Mouse (Mus musculus) hindbrain, embryonic 10.5 days (tissue): ENCODE results near the gene Ankrd12. TPM values are rescaled to one million over a fixed set of nuclear protein-coding genes. Genes with fewer than 3 reads are reported as not detected.
"Not testable (repeated sequence)": the region's sequence is repeated elsewhere in the genome, so short reads cannot be mapped to it uniquely, and the experiment has no call there.

ENCODE experiments used
- DNase-seq: peaks from one replicate; pipeline ENCODE4 v3.0.0-alpha.2; 2017; ENCODE audit warnings: low spot score
- H3K27ac ChIP-seq: fragments of 300-500 bp; sonication (generic); 2 replicates; pipeline ENCODE4 v1.5.1; 2016; ENCODE audit warnings: mild to moderate bottlenecking, moderate library complexity
- H3K27me3 ChIP-seq: fragments of 300-500 bp; sonication (generic); 2 replicates; pipeline ENCODE4 v1.6.1; 2016; ENCODE audit warnings: mild to moderate bottlenecking; ENCODE audit not compliant: poor library complexity, insufficient read depth, severe bottlenecking
- H3K36me3 ChIP-seq: fragments of 300-500 bp; sonication (generic); 2 replicates; pipeline ENCODE4 v1.6.1; 2016; ENCODE audit warnings: mild to moderate bottlenecking, moderate library complexity
- H3K4me1 ChIP-seq: fragments of 300-500 bp; sonication (generic); replicated peaks from 2 replicates; pipeline ENCODE4 v1.6.1; 2016; ENCODE audit warnings: mild to moderate bottlenecking
- H3K4me3 ChIP-seq: fragments of 300-500 bp; sonication (generic); 2 replicates; pipeline ENCODE4 v1.5.1; 2016; ENCODE audit warnings: mild to moderate bottlenecking, moderate library complexity
- H3K9me3 ChIP-seq: fragments of 300-500 bp; sonication (generic); 2 replicates; pipeline ENCODE4 v1.6.1; 2016; ENCODE audit warnings: mild to moderate bottlenecking, moderate library complexity
- WGBS: fragments of 180-500 bp; shearing (Covaris S2); methylation state at CpG from one replicate; pipeline ENCODE4 v1.1.7; 2016; 5-methylcytosine and 5-hydroxymethylcytosine counted together
- polyA plus RNA-seq: library from polyadenylated mRNA; unstranded; fragments of >200 nt; fragmentation: Nextera tagmentation; extraction: Ambion mirVana; gene quantifications from 2 replicates; pipeline ENCODE4 v1.2.1, GENCODE M21; 2016

Gene Ankrd12
- polyA plus RNA-seq, 1 experiment from 2014 or later, result 20.2 TPM

- Histone ChIP-seq H3K4me3 (no peak overlapping the region), H3K36me3 (0 out of 2 replicates have a peak, but pooled peaks cover 2% of the 10 kb centered on the region), H3K9me3 (no peaks in the 10 kb centered on the region), H3K27ac (no peak overlapping the region), H3K27me3 (peaks cover 18% of the 10 kb centered on the region; the same call in 1 of the 2 replicates), H3K4me1 (peaks cover 18% of the 10 kb centered on the region)
- 89% methylated on average over 7 of the region's 7 CpGs for WGBS
- no peak for DNase-seq
Observed at GRCm38 (mm10) chr17:66073971-66074370, 2.9 kb downstream of the Ankrd12 start.

DNA sequence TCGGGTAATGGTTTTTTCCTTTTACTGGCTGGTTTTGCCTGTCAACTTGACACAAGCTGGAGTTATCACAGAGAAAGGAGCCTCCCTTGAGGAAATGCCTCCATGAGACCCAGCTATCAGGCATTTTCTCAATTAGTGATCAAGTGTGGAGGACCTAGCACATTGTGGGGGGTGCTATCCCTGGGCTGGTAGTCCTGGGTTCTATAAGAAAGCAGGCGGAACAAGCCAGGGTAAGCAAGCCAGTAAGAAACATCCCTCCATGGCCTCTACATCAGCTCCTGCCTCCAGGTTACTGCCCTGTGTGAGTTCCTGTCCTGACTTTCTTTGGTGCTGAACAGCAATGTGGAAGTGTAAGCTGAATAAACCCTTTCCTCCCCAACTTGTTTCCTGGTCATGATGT, 7.9 kb downstream of the Ankrd12 start:
- not testable (repeated sequence) for H3K4me3 ChIP-seq, H3K4me1 ChIP-seq, H3K27me3 ChIP-seq, DNase-seq, H3K27ac ChIP-seq, H3K9me3 ChIP-seq, H3K36me3 ChIP-seq
- 93% methylated on average over 2 of the region's 2 CpGs for WGBS

- Histone ChIP-seq H3K4me3 (no peak overlapping the region), H3K4me1 (no peaks in the 10 kb centered on the region), H3K27me3 (no peaks in the 10 kb centered on the region), H3K36me3 (no peaks in the 10 kb centered on the region), H3K9me3 (no peaks in the 10 kb centered on the region), H3K27ac (no peak overlapping the region)
- no peak for DNase-seq
- 93% methylated on average over 4 of the region's 4 CpGs for WGBS
Observed at GRCm38 (mm10) chr17:66065115-66065514, 11.8 kb downstream of the Ankrd12 start.

DNA sequence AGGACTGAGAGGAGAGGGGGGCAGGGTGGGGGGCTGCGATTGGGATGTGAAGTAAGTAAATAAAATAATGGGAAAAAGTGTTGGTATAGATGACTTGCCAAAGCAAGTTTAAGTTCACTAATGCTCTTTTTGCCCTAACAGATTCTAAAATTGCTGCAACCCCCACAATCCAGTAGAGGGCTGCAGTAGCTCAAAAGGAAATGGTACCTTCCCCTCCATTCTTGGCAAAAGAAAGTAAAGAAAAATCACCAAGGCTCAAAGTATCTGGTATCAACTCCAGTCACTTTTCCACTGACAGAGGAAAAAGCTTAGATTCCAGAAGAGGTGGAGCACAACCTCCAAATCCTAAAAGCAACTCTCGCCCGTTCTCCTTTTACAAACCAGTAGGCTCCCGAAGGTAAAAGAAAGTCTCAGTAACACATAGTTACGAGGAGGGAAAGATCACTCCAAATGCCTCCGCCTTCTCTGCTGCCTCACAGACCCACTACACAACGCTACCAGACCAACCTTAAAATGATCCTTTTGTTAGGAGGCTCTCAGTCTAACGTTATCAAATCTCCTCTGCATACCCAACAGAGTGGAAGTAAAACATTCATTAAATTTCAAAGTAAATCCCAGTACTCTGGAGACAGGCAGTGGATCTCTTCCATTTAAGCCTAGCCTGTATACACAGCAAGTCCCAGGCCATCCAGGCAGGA, 15.5 kb downstream of the Ankrd12 start:
- Histone ChIP-seq H3K9me3 (no peaks in the 10 kb centered on the region), H3K4me3 (no peak overlapping the region), H3K27me3 (no peaks in the 10 kb centered on the region), H3K36me3 (no peaks in the 10 kb centered on the region), H3K4me1 (no peaks in the 10 kb centered on the region), H3K27ac (no peak overlapping the region)
- no peak for DNase-seq
- 69% methylated on average over 8 of the region's 8 CpGs for WGBS

DNA sequence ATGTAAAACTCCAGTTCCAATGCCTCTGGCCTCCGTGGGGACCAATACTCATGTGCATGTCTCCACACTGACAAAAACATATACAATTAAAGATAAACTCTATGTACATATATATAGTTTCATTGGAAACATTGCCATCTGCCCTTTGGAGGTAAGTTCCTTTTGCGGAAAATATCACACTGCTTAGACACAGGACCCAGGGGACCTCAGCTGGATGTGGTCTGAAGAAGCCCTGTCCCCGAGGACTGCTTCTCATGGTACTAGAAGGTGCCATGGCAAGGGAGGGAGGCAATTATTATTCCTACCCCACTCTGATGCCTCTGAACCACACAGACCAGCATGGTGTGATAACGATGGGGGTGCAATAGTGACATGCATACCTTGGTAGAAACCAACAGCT, 18.7 kb downstream of the Ankrd12 start:
- H3K27ac ChIP-seq, result no peak overlapping the region
- H3K9me3 ChIP-seq, result no peaks in the 10 kb centered on the region
- H3K27me3 ChIP-seq, result no peaks in the 10 kb centered on the region
- no peak for DNase-seq
- no peak overlapping the region for H3K4me3 ChIP-seq
- H3K4me1 ChIP-seq, result no peaks in the 10 kb centered on the region
- 91% methylated on average over 4 of the region's 4 CpGs for WGBS
- no peaks in the 10 kb centered on the region for H3K36me3 ChIP-seq

DNA sequence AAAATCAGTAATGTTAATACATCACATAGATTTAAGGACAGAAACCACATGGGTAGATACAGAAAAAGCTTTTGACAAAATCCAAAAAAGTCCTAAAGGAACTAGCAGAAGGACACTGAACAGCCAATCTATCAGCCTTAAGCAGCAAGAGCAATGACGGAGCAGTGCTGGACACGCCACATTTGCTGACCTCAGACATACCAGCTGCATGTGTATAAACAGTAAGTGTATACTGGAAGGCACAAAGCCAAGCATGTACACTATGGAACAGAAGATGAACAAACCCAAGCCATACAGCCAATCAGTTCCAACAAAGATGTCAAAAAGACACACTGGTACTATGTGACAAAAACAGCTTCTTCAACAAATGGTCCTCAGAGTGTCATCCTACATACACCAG, 19.7 kb downstream of the Ankrd12 start:
- Histone ChIP-seq H3K4me1 (no peaks in the 10 kb centered on the region), H3K27me3 (no peaks in the 10 kb centered on the region), H3K36me3 (no peaks in the 10 kb centered on the region), H3K4me3 (no peak overlapping the region), H3K9me3 (no peaks in the 10 kb centered on the region), H3K27ac (no peak overlapping the region)
- 83% methylated on average over 2 of the region's 2 CpGs for WGBS
- DNase-seq, result no peak

DNA sequence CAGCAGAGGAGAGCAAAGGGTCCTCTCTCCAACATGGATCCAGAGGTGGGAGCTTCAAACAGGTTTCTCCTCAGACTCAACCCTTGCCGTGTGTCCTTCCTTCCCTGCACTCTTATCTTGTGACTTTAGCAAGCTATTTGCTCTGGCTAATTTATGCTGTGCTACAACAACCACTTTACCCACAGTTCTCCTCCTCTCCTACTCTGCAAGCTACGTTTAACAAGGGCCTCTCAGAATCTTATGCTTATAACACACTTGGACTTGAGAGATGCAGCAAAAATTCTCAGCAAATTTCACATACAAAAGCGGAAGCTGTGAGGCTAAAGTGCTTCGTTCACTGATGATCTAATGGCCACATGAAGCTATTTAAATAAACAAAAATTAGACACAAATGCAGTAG, 23.5 kb downstream of the Ankrd12 start:
- no peaks in the 10 kb centered on the region for H3K36me3 ChIP-seq
- no peak for DNase-seq
- no peak overlapping the region for H3K27ac ChIP-seq
- no peaks in the 10 kb centered on the region for H3K27me3 ChIP-seq
- H3K9me3 ChIP-seq, result no peaks in the 10 kb centered on the region
- WGBS, result 79% methylated on average over 4 of the region's 4 CpGs
- H3K4me3 ChIP-seq, result no peak overlapping the region
- H3K4me1 ChIP-seq, result no peaks in the 10 kb centered on the region

GRCm38 (mm10) chr17:66048795-66049194, 28.1 kb downstream of the Ankrd12 start:
- no peak for DNase-seq
- 85% methylated on average over 4 of the region's 4 CpGs for WGBS
- no peaks in the 10 kb centered on the region for H3K9me3 ChIP-seq
- H3K36me3 ChIP-seq, result peaks cover 7% of the 10 kb centered on the region; the same call in 1 of the 2 replicates
- no peak overlapping the region for H3K4me3 ChIP-seq
- no peaks in the 10 kb centered on the region for H3K4me1 ChIP-seq
- H3K27ac ChIP-seq, result no peak overlapping the region
- H3K27me3 ChIP-seq, result no peaks in the 10 kb centered on the region

DNA sequence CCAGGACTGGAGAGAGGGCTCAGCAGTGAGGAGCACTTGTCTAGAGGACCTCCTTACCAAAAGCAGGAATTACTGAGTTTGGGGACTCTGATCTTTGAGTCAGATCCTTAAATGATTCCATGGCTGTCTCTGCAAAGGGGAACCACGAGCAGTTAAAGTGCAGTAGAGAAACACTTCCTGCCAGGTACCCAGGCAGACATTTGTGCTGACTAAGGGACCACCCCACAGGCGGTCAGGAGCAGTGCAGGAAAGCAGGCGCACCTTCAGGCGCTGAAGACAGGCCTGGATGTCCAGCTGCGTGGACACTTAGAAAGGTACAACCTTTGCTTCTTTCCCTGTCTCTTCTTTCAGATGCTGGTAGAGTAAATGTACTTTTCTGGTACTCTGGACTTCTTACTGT, 28.7 kb downstream of the Ankrd12 start:
- WGBS, result 78% methylated on average over 5 of the region's 5 CpGs
- Histone ChIP-seq H3K4me3 (no peak overlapping the region), H3K27me3 (no peaks in the 10 kb centered on the region), H3K9me3 (no peaks in the 10 kb centered on the region), H3K4me1 (no peaks in the 10 kb centered on the region), H3K36me3 (peaks cover 7% of the 10 kb centered on the region; the same call in 1 of the 2 replicates), H3K27ac (no peak overlapping the region)
- DNase-seq, result no peak

DNA sequence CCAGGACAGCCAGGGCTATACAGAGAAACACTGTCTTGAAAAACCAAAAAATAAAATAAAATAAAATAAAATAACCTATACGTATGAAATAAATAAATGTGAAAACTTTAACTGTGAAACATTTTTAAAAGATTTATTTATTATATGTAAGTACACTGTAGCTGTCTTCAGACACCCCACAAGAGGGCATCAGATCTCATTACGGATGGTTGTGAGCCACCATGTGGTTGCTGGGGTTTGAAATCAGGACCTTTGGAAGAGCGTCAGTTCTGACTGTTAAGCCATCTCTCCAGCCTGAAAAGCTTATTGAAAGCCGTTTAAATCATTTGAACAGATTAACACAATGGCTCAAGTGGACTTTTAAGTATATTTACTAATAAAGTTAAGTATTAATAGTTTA, 33.2 kb downstream of the Ankrd12 start:
- 88% methylated on average over 4 of the region's 4 CpGs for WGBS
- not testable (repeated sequence) for H3K4me3 ChIP-seq, H3K27me3 ChIP-seq, DNase-seq, H3K9me3 ChIP-seq, H3K36me3 ChIP-seq, H3K4me1 ChIP-seq, H3K27ac ChIP-seq

DNA sequence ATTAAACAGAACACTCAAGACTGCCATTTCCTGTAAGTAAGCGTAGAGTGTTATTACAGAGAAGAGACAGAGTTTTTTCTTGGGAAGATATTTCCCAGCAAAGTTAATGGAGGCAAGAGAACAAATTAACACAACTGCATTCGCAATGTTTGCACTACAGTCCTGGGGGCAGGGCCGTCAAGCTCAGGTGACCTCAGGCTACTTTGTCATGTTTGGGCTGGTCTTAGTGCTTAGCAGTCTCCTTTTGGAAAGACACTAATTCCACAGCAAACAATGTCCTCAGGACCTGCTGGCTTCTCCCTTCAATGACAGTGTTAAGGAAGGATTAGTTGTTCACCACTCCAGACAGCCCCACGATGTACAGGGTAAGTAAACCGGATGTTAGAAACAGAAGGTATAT, 35.9 kb downstream of the Ankrd12 start:
- DNase-seq, result no peak

DNA sequence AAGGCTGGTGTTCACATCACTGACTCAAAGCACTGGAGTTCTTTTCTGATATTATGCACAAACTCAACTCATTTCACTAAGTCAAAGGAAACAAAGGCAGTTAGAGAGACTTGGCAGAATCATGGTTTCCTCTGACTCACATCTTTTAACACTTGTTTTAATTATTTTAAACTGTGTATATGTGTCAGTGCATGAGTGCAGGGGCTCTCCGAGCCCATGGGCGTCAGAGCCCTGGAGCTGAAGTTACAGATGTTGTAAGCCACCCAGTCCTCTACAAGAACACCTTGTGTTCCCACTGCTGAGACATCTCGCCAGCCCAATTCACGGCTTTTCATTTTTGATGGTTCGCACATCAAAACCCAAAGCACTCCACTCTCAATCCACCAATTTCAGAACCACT, 43.6 kb downstream of the Ankrd12 start:
- no peaks in the 10 kb centered on the region for H3K4me1 ChIP-seq
- H3K27me3 ChIP-seq, result no peaks in the 10 kb centered on the region
- H3K27ac ChIP-seq, result no peak overlapping the region
- 0 out of 2 replicates have a peak, but pooled peaks cover 3% of the 10 kb centered on the region for H3K36me3 ChIP-seq
- no peaks in the 10 kb centered on the region for H3K9me3 ChIP-seq
- 91% methylated on average over 5 of the region's 5 CpGs for WGBS
- no peak overlapping the region for H3K4me3 ChIP-seq
- DNase-seq, result no peak

More for the DNA sequence above, 35.9 kb downstream of the Ankrd12 start:
- WGBS, result 93% methylated on average over 5 of the region's 5 CpGs
- Histone ChIP-seq H3K36me3 (peaks cover 5% of the 10 kb centered on the region; the same call in 1 of the 2 replicates), H3K27me3 (no peaks in the 10 kb centered on the region), H3K27ac (no peak overlapping the region), H3K4me1 (no peaks in the 10 kb centered on the region), H3K4me3 (no peak overlapping the region), H3K9me3 (no peaks in the 10 kb centered on the region)

DNA sequence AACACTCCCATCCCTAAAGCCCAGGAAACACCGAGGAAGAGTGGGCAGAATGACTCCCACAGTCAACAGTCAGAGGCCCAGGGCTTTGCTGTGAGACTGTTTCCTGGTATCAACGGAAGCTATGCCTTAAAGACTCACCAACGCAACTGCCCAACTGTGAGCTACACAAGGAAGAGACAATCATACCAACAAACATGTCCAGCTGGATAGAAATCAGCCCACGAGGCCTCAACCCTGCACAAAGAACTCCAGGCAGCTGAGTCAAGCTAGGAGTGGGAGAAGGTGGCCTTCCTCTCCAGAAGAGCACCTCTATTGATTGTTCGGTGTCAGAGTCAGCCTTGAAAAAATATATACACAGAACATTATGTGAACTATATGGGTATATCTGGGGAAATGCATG, 44.9 kb downstream of the Ankrd12 start:
- DNase-seq, result no peak
- Histone ChIP-seq H3K27me3 (no peaks in the 10 kb centered on the region), H3K27ac (no peak overlapping the region), H3K4me3 (no peak overlapping the region), H3K36me3 (peaks cover 8% of the 10 kb centered on the region), H3K9me3 (no peaks in the 10 kb centered on the region), H3K4me1 (no peaks in the 10 kb centered on the region)
- WGBS, result 92% methylated on average over 5 of the region's 5 CpGs

DNA sequence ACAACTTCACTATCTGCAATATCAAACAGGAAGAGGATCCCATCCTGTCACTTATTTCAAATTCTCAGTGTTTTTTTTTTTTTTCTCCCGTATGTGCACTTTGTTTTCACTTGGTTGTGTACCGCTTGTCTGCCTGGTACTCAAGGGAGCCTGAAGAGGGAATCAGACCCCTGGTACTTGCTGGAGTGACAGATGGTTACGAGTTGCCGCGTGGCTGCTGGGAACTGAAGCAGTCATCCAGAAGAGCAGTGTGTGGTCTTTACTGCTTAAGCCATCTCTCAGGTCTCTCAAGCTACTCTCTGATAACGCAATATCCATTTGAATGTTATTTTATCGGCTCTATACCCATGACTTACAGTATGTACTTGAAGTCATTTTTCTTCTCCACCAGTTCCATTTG, 52.7 kb downstream of the Ankrd12 start:
- 94% methylated on average over 7 of the region's 7 CpGs for WGBS

More for the DNA sequence above, 52.7 kb downstream of the Ankrd12 start:
- no peak overlapping the region for H3K27ac ChIP-seq
- H3K36me3 ChIP-seq, result peaks cover 36% of the 10 kb centered on the region
- no peak for DNase-seq
- no peaks in the 10 kb centered on the region for H3K4me1 ChIP-seq
- no peaks in the 10 kb centered on the region for H3K9me3 ChIP-seq
- no peaks in the 10 kb centered on the region for H3K27me3 ChIP-seq
- H3K4me3 ChIP-seq, result no peak overlapping the region
